Comparison of ENCODE assay signal across 23 mouse cellular contexts in the genomic region with DNA sequence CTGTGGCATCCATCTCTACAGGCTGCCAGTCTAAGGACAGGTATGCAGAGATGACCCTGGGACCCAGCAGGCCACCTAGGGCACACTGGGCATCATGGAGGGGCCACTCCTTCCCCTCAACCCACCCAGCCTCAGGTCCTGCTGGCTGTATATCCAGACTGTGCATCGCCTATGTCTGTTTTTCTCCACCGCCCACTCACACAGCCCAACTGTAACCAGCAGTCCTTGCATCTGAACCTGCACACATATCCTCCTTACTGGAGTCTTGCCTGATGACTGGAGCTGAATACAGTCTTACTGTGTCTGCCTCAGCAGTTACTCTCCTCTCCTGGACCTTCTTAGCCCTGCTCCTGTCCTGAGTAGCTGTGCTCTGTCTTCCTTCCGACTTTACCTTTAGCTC. TPM values are rescaled to one million over a fixed set of nuclear protein-coding genes. Genes with fewer than 3 reads are reported as not detected.
DNase-seq lines count a peak whose midpoint lies in the region; ATAC-seq and TF ChIP-seq lines count a peak whose summit lies in the region.
"Had no signal": no experiment of that assay in that cellular context is flagged by ENCODE, and none has a peak within 500 bp of the region (broad histone marks: within the 10 kb centered on the region; RNA-seq: fewer than 3 reads in every experiment).

No protein-coding gene starts in this region.

- no peak for DNase-seq in forebrain, embryonic 11.5 days (ENCODE audit: low spot score)
- DNase-seq in left cerebral cortex, adult 2 months (ENCODE audit: extremely low spot score in 1 of 2, low spot score in 2 of 2) = no peak
- DNase-seq in left cerebral cortex, postnatal 36 days (ENCODE audit: low spot score in 2 of 2) = no peak
- DNase-seq in right cerebral cortex, postnatal 10 days (ENCODE audit: low spot score in 2 of 2) = peak; percentile 35 to 55
- no peak for DNase-seq in right cerebral cortex, postnatal 25 days
- no peak for DNase-seq in heart, adult 8-10 months (ENCODE audit: low spot score)
- DNase-seq in B cell, adult 2 months = no peak
- DNase-seq: cerebellum, postnatal 14 days; lung, adult 2 months; lung, postnatal 36 days; spleen, adult 18-20 months had no signal

- intact Hi-C loops in left cerebral cortex, adult 2 months (cut with DNase I) = no loop called here
- intact Hi-C loops in left cerebral cortex, postnatal 36 days (cut with DNase I) = loop anchor here (5.0 kb wide), 1 partner anchor 84 kb away; no protein-coding TSS in a partner anchor

- peaks cover 7% of the 10 kb centered on the region; the same call in 1 of the 2 replicates for H3K9me3 ChIP-seq in forebrain, embryonic 13.5 days (replicated peaks)
- peaks cover 4% of the 10 kb centered on the region; the same call in 1 of the 2 replicates for H3K9me3 ChIP-seq in forebrain, embryonic 11.5 days (ENCODE audit: control insufficient read depth, low read length)
- H3K9me3 ChIP-seq: forebrain, embryonic 12.5 days; heart, embryonic 12.5 days; limb, embryonic 10.5 days; stomach, embryonic 15.5 days had no signal

- no peak overlapping the region for H3K4me2 ChIP-seq in forebrain, embryonic 13.5 days
- H3K4me2 ChIP-seq in forebrain, embryonic 11.5 days (ENCODE audit: low read depth, low read length, severe bottlenecking) = no peak overlapping the region
- H3K4me2 ChIP-seq: forebrain, embryonic 12.5 days; heart, embryonic 12.5 days; liver, embryonic 11.5 days; stomach, embryonic 15.5 days had no signal

- H3K27me3 ChIP-seq in forebrain, embryonic 13.5 days = no peaks in the 10 kb centered on the region
- no peaks in the 10 kb centered on the region for H3K27me3 ChIP-seq in forebrain, embryonic 11.5 days (ENCODE audit: control insufficient read depth, insufficient read depth, low read length)
- H3K27me3 ChIP-seq: stomach, embryonic 15.5 days had no signal

- H3K27ac ChIP-seq in forebrain, embryonic 13.5 days = 0 out of 2 replicates have a peak overlapping the region, but pooled peaks have one; percentile 20
- H3K27ac ChIP-seq in forebrain, embryonic 11.5 days (ENCODE audit: low read depth, low read length) = no peak overlapping the region
- H3K27ac ChIP-seq in left cerebral cortex, adult 2 months = peak overlapping the region; percentile 80
- H3K27ac ChIP-seq: forebrain, embryonic 12.5 days; limb, embryonic 10.5 days; stomach, embryonic 15.5 days had no signal

- no peak overlapping the region for H3K9ac ChIP-seq in forebrain, embryonic 13.5 days
- H3K9ac ChIP-seq in forebrain, embryonic 11.5 days (ENCODE audit: low read length) = no peak overlapping the region
- H3K9ac ChIP-seq: forebrain, embryonic 12.5 days; heart, embryonic 12.5 days; stomach, embryonic 15.5 days had no signal

- ATAC-seq in forebrain, embryonic 13.5 days = no peak
- no peak for ATAC-seq in forebrain, embryonic 11.5 days (replicated peaks; ENCODE audit: low FRiP score)
- ATAC-seq: intestine, embryonic 16.5 days had no signal

- peaks cover 28% of the 10 kb centered on the region for H3K4me1 ChIP-seq in forebrain, embryonic 13.5 days
- H3K4me1 ChIP-seq in forebrain, embryonic 11.5 days (replicated peaks; ENCODE audit: control insufficient read depth, insufficient read depth, low read length) = no peaks in the 10 kb centered on the region
- H3K4me1 ChIP-seq: stomach, embryonic 15.5 days had no signal

- 90% methylated on average over 3 of the region's 3 CpGs for WGBS in forebrain, embryonic 13.5 days
- 88% methylated on average over 3 of the region's 3 CpGs for WGBS in forebrain, embryonic 11.5 days

- H3K4me3 ChIP-seq in forebrain, embryonic 13.5 days = no peak overlapping the region
- no peak overlapping the region for H3K4me3 ChIP-seq in forebrain, embryonic 11.5 days (ENCODE audit: low read depth, low read length)
- no peak overlapping the region for H3K4me3 ChIP-seq in left cerebral cortex, adult 2 months
- H3K4me3 ChIP-seq: forebrain, embryonic 12.5 days; heart, embryonic 12.5 days; limb, embryonic 10.5 days; stomach, embryonic 15.5 days had no signal

- no peak for TF ChIP-seq CTCF in left cerebral cortex, adult 2 months (IDR thresholded peaks at IDR 0.05)

- H3K36me3 ChIP-seq in forebrain, embryonic 13.5 days (ENCODE audit: poor library complexity, severe bottlenecking) = no peaks in the 10 kb centered on the region
- H3K36me3 ChIP-seq in forebrain, embryonic 11.5 days (ENCODE audit: control insufficient read depth, insufficient read depth, low read length) = no peaks in the 10 kb centered on the region
- H3K36me3 ChIP-seq: forebrain, embryonic 12.5 days; heart, embryonic 12.5 days; limb, embryonic 10.5 days; stomach, embryonic 15.5 days had no signal

RNA-seq across cellular contexts. Expression of gene Gm45623, which starts 28.1 kb away (rescaled TPM):
- polyA plus RNA-seq in forebrain, embryonic 13.5 days (2015; fragmentation: Nextera tagmentation; extraction: Ambion mirVana) = 0.37 and 0.55 TPM in 2 replicates
- not detected in 2 replicates for polyA plus RNA-seq in forebrain, embryonic 11.5 days (2014; fragmentation: Nextera tagmentation; extraction: Ambion mirVana)
- total RNA-seq in left cerebral cortex, adult 2 months (2021) = 1 to 10 TPM; 8.1 to 10.0 TPM
- 10 to 100 TPM; 13.0 to 16.7 TPM for total RNA-seq in left cerebral cortex, postnatal 36 days (2021)
- total RNA-seq in heart, adult 8-10 months (2022) = not detected
- total RNA-seq: adrenal gland, adult 18-20 months; gastrocnemius, postnatal 4 days; heart, postnatal 25 days; MEL had no signal
- polyA plus RNA-seq: limb, embryonic 10.5 days; liver, embryonic 11.5 days; neural tube, embryonic 11.5 days had no signal

Comparison
In these comparisons a context has a peak if more than half of its experiments do, and no peak if none do; other contexts are left out.
1. DNase-seq: peak in right cerebral cortex, postnatal 10 days (2 of 2); none in forebrain, embryonic 11.5 days (single experiment), left cerebral cortex, adult 2 months (0 of 2), left cerebral cortex, postnatal 36 days (0 of 2), right cerebral cortex, postnatal 25 days (single experiment), heart, adult 8-10 months (single experiment) and B cell, adult 2 months (0 of 2).
2. RNA of gene Gm45623, which starts 28.1 kb away (total RNA-seq): 13.0 to 16.7 TPM in left cerebral cortex, postnatal 36 days and 8.1 to 10.0 TPM in left cerebral cortex, adult 2 months; not detected in heart, adult 8-10 months; every median in the first group is over 4 times any median in the second.